Mouse (Mus musculus) olfactory bulb, adult 2 months (tissue): ENCODE measurements around the gene Mlxipl.
"Not testable (repeated sequence)": the region's sequence is repeated elsewhere in the genome, so short reads cannot be mapped to it uniquely, and the experiment has no call there.

Experiments
- CTCF ChIP-seq: fragments of 200-500 bp; IDR thresholded peaks from 2 replicates; pipeline ENCODE4 v1.5.1; 2012; ENCODE audit warnings: low read depth, mild to moderate bottlenecking, low read length, moderate library complexity; ENCODE audit not compliant: insufficient read depth
- POLR2A ChIP-seq: fragments of 200-500 bp; IDR thresholded peaks from 2 replicates; pipeline ENCODE4 v1.6.1; 2012; ENCODE audit warnings: mild to moderate bottlenecking, low read depth, low read length, moderate library complexity; ENCODE audit not compliant: insufficient read depth

DNA sequence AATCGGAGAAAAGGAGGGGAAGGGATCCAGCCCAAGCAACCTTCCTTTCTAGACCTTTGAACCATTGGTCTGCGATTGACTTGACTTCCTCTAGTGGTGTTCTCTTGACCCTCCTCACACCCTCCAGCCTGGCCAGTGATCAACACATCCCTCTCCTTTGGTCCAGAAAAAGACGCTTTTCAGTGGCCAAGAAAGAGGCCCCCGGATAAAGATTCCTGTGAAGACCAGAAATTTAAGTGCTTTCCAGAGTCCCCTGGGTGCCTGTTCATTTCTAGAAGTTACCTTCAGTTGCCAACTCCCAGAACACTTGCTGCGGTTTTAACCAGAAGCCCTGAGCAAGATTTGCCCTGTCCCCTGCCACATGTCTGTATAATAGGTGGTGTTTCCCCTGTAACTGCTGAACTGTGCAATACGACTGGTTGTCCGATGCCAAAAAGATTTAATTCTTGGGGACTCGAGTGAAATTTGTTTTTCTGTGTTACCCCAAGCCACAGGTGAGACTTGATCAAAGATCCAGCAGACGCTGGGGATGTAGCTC lies 24.7 kb upstream of the Mlxipl start, which contains the start of gene Bud23:
- not testable (repeated sequence) for TF ChIP-seq CTCF, POLR2A
